Mouse (Mus musculus) C2C12 (cell line): ENCODE measurements around the gene Pigq. TPM values are rescaled to one million over a fixed set of nuclear protein-coding genes. Genes with fewer than 3 reads are reported as not detected.

Experiments used
- H3K27me3 ChIP-seq: one replicate; pipeline ENCODE4 v1.6.1; 2011; ENCODE audit not compliant: control insufficient read depth, insufficient read depth, insufficient read length
- H3K36me3 ChIP-seq: one replicate; pipeline ENCODE4 v1.6.1; 2011; ENCODE audit not compliant: control insufficient read depth, insufficient read depth
- H3K4me3 ChIP-seq: one replicate; pipeline ENCODE4 v1.5.1; 2011; ENCODE audit warnings: mild to moderate bottlenecking, control low read depth; ENCODE audit not compliant: poor library complexity, insufficient read depth, severe bottlenecking
- H3K79me2 ChIP-seq: one replicate; pipeline ENCODE4 v1.6.1; 2011; ENCODE audit not compliant: control insufficient read depth, insufficient read depth
- H3K79me3 ChIP-seq: one replicate; pipeline ENCODE4 v1.6.1; 2011; ENCODE audit warnings: low read depth, control low read depth
- H3ac ChIP-seq: one replicate; pipeline ENCODE3; 2011; ENCODE audit warnings: low read depth; ENCODE audit not compliant: control insufficient read depth, insufficient read length
- CEBPB ChIP-seq: IDR thresholded peaks from one replicate; pipeline ENCODE4 v1.6.1; 2011; ENCODE audit warnings: low read depth, mild to moderate bottlenecking, control low read depth, moderate library complexity
- CTCF ChIP-seq: IDR thresholded peaks from one replicate; pipeline ENCODE4 v1.5.1; 2011; ENCODE audit not compliant: control insufficient read depth, insufficient read depth, insufficient read length
- FOSL1 ChIP-seq: IDR thresholded peaks from one replicate; pipeline ENCODE4 v1.8.0; 2011; ENCODE audit warnings: mild to moderate bottlenecking, low read length; ENCODE audit not compliant: poor library complexity, insufficient read depth, severe bottlenecking
- MAX ChIP-seq: IDR thresholded peaks from one replicate; pipeline ENCODE4 v1.6.1; 2011; ENCODE audit warnings: mild to moderate bottlenecking, control low read depth
- MYOD1 ChIP-seq: IDR thresholded peaks from one replicate; pipeline ENCODE4 v1.6.1; 2011; ENCODE audit warnings: low read depth; ENCODE audit not compliant: control insufficient read depth, insufficient read length
- MYOG ChIP-seq: IDR thresholded peaks from one replicate; pipeline ENCODE4 v1.6.1; 2011; ENCODE audit not compliant: control insufficient read depth, insufficient read length; ENCODE audit errors: extremely low read depth
- USF1 ChIP-seq: IDR thresholded peaks from one replicate; pipeline ENCODE4 v1.6.1; 2011; ENCODE audit warnings: low read depth, mild to moderate bottlenecking, control low read depth, moderate library complexity
- polyA plus RNA-seq: library from polyadenylated mRNA; unstranded; fragments of >200 nt; fragmentation: generic; extraction: Trizol; gene quantifications from one replicate; pipeline ENCODE4 v1.2.1, GENCODE M21; 2012; ENCODE audit warnings: missing spikeins

Gene Pigq
- polyA plus RNA-seq, 1 experiment: 43.5 TPM

DNA sequence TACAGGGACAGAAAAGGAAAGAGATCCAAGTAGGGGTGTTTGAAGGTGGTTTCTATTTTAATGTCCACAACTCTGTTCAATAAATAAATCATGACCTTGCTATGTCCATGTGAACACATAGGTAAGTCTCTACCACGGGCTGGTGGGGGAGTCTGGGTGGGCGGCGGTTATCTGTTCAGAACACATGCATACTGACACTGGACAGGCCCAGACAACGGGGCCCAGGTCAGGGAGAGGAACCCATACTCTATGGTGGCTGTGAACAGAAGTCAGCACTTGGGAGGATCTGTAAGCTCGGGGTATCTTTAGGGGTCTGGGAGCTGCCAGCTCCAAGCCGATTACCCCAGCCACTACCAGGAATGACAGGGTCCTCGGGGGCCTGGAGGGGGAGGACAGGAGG lies 1.6 kb upstream of the Pigq start:
- Histone ChIP-seq H3K27me3 (peaks cover 16% of the 10 kb centered on the region), H3ac (no peak overlapping the region), H3K4me3 (no peak overlapping the region), H3K36me3 (no peaks in the 10 kb centered on the region), H3K79me2 (peaks cover 11% of the 10 kb centered on the region), H3K79me3 (peaks cover 1% of the 10 kb centered on the region)
- TF ChIP-seq MYOG (no peak), MYOD1 (no peak), CTCF (no peak), FOSL1 (no peak), USF1 (no peak), CEBPB (no peak), MAX (no peak)

DNA sequence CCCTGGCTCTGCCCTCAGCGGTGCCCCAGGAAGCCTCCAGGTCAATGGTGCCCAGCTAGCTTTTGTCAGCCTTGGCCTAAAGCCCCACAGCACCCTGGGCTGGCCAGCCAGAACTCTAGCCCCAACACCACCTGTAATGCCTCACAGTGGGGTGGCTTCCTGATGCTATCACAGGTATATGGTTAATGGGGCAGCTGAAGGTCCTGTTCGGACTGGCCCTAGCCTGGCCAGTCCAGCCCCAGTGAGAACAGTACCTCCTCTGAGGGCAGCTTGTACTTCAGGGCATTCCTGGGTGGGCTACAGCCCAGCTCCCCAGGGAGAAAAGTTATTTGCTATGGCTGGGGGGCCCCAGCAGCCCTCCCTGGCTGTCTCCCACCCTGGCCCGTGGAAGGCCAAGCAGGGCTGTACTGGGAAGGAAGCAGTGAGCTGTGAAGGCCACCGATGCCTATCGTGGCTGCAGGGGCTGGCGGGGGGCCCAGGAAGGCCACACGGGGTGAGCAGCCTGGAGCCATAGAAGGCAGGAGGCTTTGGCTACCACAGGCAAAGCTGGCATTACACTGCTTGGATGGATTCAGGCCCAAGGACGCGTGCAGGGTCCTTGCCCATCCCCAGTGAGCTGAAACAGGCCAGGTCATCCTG lies 900 bp upstream of the Pigq start:
- Histone ChIP-seq H3K4me3 (no peak overlapping the region), H3K79me2 (peaks cover 18% of the 10 kb centered on the region), H3K27me3 (peaks cover 9% of the 10 kb centered on the region), H3ac (no peak overlapping the region), H3K36me3 (no peaks in the 10 kb centered on the region), H3K79me3 (peaks cover 7% of the 10 kb centered on the region)
- TF ChIP-seq CTCF: no peak
- TF ChIP-seq MAX: no peak
- no peak for TF ChIP-seq MYOD1
- no peak for TF ChIP-seq FOSL1
- no peak for TF ChIP-seq CEBPB
- no peak for TF ChIP-seq USF1
- no peak for TF ChIP-seq MYOG

DNA sequence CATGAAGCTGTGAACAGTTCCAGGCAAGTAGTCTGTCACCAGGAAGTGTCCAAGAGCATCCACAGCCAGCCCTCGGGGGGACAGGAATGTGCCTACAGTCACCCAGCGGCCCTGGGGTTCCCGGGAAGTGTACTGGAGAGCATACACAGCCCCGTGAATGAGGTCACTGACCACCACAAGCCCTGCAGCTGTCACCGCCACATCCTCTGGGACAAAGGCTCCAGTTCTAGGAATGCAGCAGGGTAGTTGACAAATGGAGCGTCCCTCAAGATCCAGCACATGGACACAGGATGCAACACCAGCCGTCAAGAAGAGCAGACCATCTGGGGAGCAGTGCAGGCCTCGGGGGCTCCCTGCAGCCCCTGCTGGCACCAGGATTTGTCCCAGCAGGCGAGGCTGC lies 967 bp downstream of the Pigq start:
- no peak overlapping the region for H3K4me3 ChIP-seq
- H3K79me3 ChIP-seq: peaks cover 18% of the 10 kb centered on the region
- no peaks in the 10 kb centered on the region for H3K27me3 ChIP-seq
- H3K79me2 ChIP-seq: peaks cover 37% of the 10 kb centered on the region
- H3K36me3 ChIP-seq: peaks cover 9% of the 10 kb centered on the region
- TF ChIP-seq FOSL1 (no peak), MYOD1 (peak; percentile 93)
- no peak overlapping the region for H3ac ChIP-seq

DNA sequence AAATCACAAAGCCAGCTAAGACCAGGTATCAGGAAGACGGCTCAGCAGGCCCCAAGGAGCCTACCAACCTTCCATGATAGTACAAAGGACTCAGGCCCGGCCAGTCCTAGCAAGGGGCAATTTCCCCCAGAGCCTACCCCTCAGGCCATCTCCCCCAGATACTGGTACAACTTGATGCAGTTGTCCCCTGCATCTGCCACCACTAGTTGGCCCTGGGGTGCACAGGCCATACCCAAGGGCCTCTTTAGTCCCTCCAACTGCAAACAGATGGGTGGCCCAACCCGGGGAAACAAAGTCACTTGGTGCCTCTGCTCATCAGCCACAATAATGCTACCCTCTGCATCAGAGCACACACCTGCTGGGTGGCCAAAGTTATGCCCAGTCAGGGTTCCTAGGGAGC lies 1.5 kb downstream of the Pigq start:
- Histone ChIP-seq H3K36me3 (peaks cover 11% of the 10 kb centered on the region), H3ac (no peak overlapping the region), H3K79me2 (peaks cover 39% of the 10 kb centered on the region), H3K79me3 (peaks cover 18% of the 10 kb centered on the region), H3K27me3 (no peaks in the 10 kb centered on the region), H3K4me3 (no peak overlapping the region)
- TF ChIP-seq MYOD1 (no peak), FOSL1 (no peak), MAX (no peak), CTCF (no peak), USF1 (no peak), CEBPB (no peak), MYOG (no peak)

DNA sequence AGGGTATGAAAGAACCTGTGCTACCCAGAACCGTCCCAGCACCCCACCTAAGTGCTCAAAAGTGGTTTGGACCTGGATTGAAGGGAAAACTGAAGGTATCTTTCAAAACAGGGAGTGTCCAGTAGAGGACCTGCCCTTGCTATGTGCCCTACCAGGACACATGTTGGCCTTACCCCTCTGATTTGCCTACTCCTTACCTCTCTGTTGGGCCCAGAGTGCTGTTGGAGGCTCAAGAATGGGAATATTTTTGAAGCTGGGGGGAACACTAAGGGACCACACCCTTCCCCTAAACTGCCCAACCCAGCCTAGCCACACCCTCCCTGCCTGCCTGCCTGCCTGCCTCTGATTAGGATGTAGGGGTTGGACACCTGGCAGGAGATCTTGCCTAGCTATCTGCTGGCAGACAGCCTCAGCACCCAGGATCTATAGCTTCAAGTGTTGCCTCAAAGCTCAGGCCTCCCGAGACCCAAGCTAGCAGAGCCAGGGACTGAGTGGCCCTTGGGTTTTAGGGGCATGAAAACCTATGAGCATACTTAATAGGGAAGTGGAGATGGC lies 2.1 kb downstream of the Pigq start:
- no peak overlapping the region for H3K4me3 ChIP-seq
- H3K27me3 ChIP-seq: no peaks in the 10 kb centered on the region
- no peak for TF ChIP-seq USF1
- H3K36me3 ChIP-seq: peaks cover 11% of the 10 kb centered on the region
- peaks cover 39% of the 10 kb centered on the region for H3K79me2 ChIP-seq
- peaks cover 18% of the 10 kb centered on the region for H3K79me3 ChIP-seq
- H3ac ChIP-seq: no peak overlapping the region

DNA sequence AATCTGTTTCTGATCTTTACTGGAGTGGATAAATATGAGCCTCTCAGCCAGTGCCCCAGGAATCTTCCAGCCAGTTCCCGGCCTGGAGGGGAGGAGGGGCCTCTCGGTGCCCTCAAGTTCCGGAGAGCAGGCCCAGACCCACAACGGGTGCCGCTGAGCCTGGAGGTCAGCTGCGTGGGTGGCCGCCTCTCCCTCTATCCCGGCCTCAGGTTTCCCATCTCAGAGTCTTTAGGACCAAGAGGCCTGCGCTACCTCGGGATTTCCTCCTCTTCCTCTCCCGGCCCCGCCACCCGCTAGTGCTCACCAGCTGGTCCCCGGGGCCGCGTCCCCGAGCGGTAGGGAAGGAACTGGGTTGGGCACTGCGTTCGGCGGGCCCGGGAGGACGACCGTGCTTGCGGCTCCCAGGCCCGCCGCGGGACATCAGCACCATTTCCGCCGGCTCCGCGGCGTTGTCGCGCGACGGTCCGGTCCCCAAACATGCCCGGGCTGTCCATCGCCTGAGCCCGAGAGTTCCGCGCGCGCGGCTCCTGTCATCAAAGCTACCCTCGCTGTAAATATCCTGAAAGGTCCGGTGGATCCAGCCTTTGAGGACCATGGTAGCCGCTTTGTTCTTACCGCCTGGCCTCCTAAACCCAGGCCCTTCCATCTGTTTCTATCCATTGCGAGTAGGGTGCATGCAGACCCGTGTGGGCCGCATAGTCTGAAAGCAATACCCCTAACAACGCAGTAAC lies 3.1 kb downstream of the Pigq start:
- Histone ChIP-seq H3K27me3 (no peaks in the 10 kb centered on the region), H3K36me3 (peaks cover 13% of the 10 kb centered on the region), H3ac (peak overlapping the region; percentile 89), H3K4me3 (peak overlapping the region; percentile 68), H3K79me2 (peaks cover 39% of the 10 kb centered on the region), H3K79me3 (peaks cover 18% of the 10 kb centered on the region)
- no peak for TF ChIP-seq MYOD1
- peak; percentile 65 for TF ChIP-seq MAX
- TF ChIP-seq MYOG: no peak
- no peak for TF ChIP-seq CTCF
